Mouse (Mus musculus) heart, adult 2 months (tissue): ENCODE results near the gene Vtcn1.

Source experiments
- CTCF ChIP-seq: fragments of 200-600 bp; IDR thresholded peaks from 2 replicates; pipeline ENCODE4 v1.8.1; 2022; ENCODE audit warnings: antibody characterized with exemption, mild to moderate bottlenecking, moderate library complexity
- EP300 ChIP-seq: fragments of 200-500 bp; IDR thresholded peaks from 2 replicates; pipeline ENCODE4 v1.6.1; 2011; ENCODE audit warnings: low read depth, low read length, control low read depth; ENCODE audit not compliant: insufficient read depth
- POLR2A ChIP-seq: fragments of 200-500 bp; IDR thresholded peaks from 2 replicates; pipeline ENCODE4 v1.6.1; 2011; ENCODE audit warnings: mild to moderate bottlenecking, low read depth, low read length, control low read depth; ENCODE audit not compliant: insufficient read depth

- TF ChIP-seq POLR2A (no peak), CTCF (no peak), EP300 (no peak)
Observed at GRCm38 (mm10) chr3:100877057-100877456, 51.8 kb downstream of the Vtcn1 start.
